In genomic region chr9:35508234-35508633, GRCm38 (mm10) we compare ENCODE assay signal across 9 mouse cellular contexts. TPM values are rescaled to one million over a fixed set of nuclear protein-coding genes. Genes with fewer than 3 reads are reported as not detected.
DNase-seq lines count a peak whose midpoint lies in the region; ATAC-seq lines count a peak whose summit lies in the region.
"Had no signal": no experiment of that assay in that cellular context is flagged by ENCODE, and none has a peak within 500 bp of the region (broad histone marks: within the 10 kb centered on the region; RNA-seq: fewer than 3 reads in every experiment).

No protein-coding gene starts in this region.

- H3K27ac ChIP-seq in hindbrain, embryonic 13.5 days: no peak overlapping the region; the same call in 1 of the 2 replicates
- no peak overlapping the region for H3K27ac ChIP-seq in hindbrain, embryonic 11.5 days (ENCODE audit: low read depth, low read length)
- H3K27ac ChIP-seq in embryonic facial prominence, embryonic 13.5 days: peak overlapping the region; percentile 77
- peak overlapping the region; percentile 84 to 87 for H3K27ac ChIP-seq in heart, embryonic 14.5 days (replicated peaks in 1 of 2; ENCODE audit: control insufficient read depth in 1 of 2, insufficient read depth in 1 of 2, low read depth in 2 of 2, low read length in 2 of 2)
- H3K27ac ChIP-seq: macrophage had no signal

- WGBS in hindbrain, embryonic 13.5 days: 64% methylated on average over 8 of the region's 8 CpGs
- WGBS in hindbrain, embryonic 11.5 days: 65% methylated on average over 8 of the region's 8 CpGs
- 29% methylated on average over 8 of the region's 8 CpGs for WGBS in embryonic facial prominence, embryonic 13.5 days
- WGBS in heart, embryonic 14.5 days: 18% methylated on average over 8 of the region's 8 CpGs

- no peak overlapping the region for H3K4me3 ChIP-seq in hindbrain, embryonic 13.5 days
- H3K4me3 ChIP-seq in hindbrain, embryonic 11.5 days (ENCODE audit: low read depth, low read length): no peak overlapping the region
- H3K4me3 ChIP-seq in embryonic facial prominence, embryonic 13.5 days: no peak overlapping the region
- H3K4me3 ChIP-seq in heart, embryonic 14.5 days (ENCODE audit: control insufficient read depth in 1 of 2, insufficient read depth in 1 of 2, low read depth in 1 of 2, low read length in 2 of 2): no peak overlapping the region

- intact Hi-C loops in left cerebral cortex, postnatal 4 days (cut with DNase I): no loop called here

- H3K4me1 ChIP-seq in hindbrain, embryonic 13.5 days (replicated peaks): peaks cover 5% of the 10 kb centered on the region; the same call in 1 of the 2 replicates
- no peaks in the 10 kb centered on the region for H3K4me1 ChIP-seq in hindbrain, embryonic 11.5 days (replicated peaks; ENCODE audit: control insufficient read depth, insufficient read depth, low read length)
- peaks cover 14% of the 10 kb centered on the region for H3K4me1 ChIP-seq in embryonic facial prominence, embryonic 13.5 days
- H3K4me1 ChIP-seq in heart, embryonic 14.5 days (ENCODE audit: control insufficient read depth in 2 of 2, insufficient read depth in 2 of 2, low read length in 2 of 2): peaks cover 14 to 27% of the 10 kb centered on the region in 2 experiments

- peaks cover 10% of the 10 kb centered on the region; the same call in 1 of the 2 replicates for H3K27me3 ChIP-seq in hindbrain, embryonic 13.5 days
- no peaks in the 10 kb centered on the region for H3K27me3 ChIP-seq in hindbrain, embryonic 11.5 days (ENCODE audit: control insufficient read depth, insufficient read depth, low read length)
- H3K27me3 ChIP-seq in embryonic facial prominence, embryonic 13.5 days: peaks cover 2% of the 10 kb centered on the region; the same call in 1 of the 2 replicates
- no peaks in the 10 kb centered on the region for H3K27me3 ChIP-seq in heart, embryonic 14.5 days (ENCODE audit: control insufficient read depth, insufficient read depth, low read length)

- peaks cover 9% of the 10 kb centered on the region for H3K36me3 ChIP-seq in hindbrain, embryonic 13.5 days
- H3K36me3 ChIP-seq in hindbrain, embryonic 11.5 days (ENCODE audit: control insufficient read depth, insufficient read depth, low read length): no peaks in the 10 kb centered on the region
- peaks cover 27% of the 10 kb centered on the region for H3K36me3 ChIP-seq in embryonic facial prominence, embryonic 13.5 days
- peaks cover 21% of the 10 kb centered on the region for H3K36me3 ChIP-seq in heart, embryonic 14.5 days (ENCODE audit: control insufficient read depth, insufficient read depth, low read length)

- H3K4me2 ChIP-seq in hindbrain, embryonic 13.5 days: no peak overlapping the region
- H3K4me2 ChIP-seq in hindbrain, embryonic 11.5 days (replicated peaks; ENCODE audit: low read depth, low read length): no peak overlapping the region
- H3K4me2 ChIP-seq in embryonic facial prominence, embryonic 13.5 days: no peak overlapping the region
- peak overlapping the region; percentile 24 for H3K4me2 ChIP-seq in heart, embryonic 14.5 days (ENCODE audit: low read length)

- no peak for DNase-seq in hindbrain, embryonic 11.5 days (ENCODE audit: low spot score)
- DNase-seq in left cerebral cortex, postnatal 4 days: peak; percentile 57
- DNase-seq in ovary, postnatal 36 days (ENCODE audit: low spot score): peak; percentile 33
- no peak for DNase-seq in thymus, postnatal 14 days

- ATAC-seq in hindbrain, embryonic 13.5 days (ENCODE audit: low FRiP score): 0 out of 2 replicates have a peak, but pooled peaks have one; percentile 41
- ATAC-seq in hindbrain, embryonic 11.5 days (ENCODE audit: low FRiP score): no peak
- peak; percentile 69; the same call in 1 of the 2 replicates for ATAC-seq in embryonic facial prominence, embryonic 13.5 days (ENCODE audit: insufficient number of reproducible peaks, insufficient read depth, low FRiP score, low TSS enrichment, low read depth)
- ATAC-seq in heart, embryonic 14.5 days (ENCODE audit: insufficient number of reproducible peaks, insufficient read depth, low FRiP score, low read depth): peak; percentile 86
- no peak for ATAC-seq in erythroblast, adult 5-6 weeks (replicated peaks; ENCODE audit: low FRiP score, poor library complexity, severe bottlenecking)

- H3K9me3 ChIP-seq in hindbrain, embryonic 13.5 days: no peaks in the 10 kb centered on the region
- no peaks in the 10 kb centered on the region for H3K9me3 ChIP-seq in hindbrain, embryonic 11.5 days (ENCODE audit: control insufficient read depth, low read length)
- H3K9me3 ChIP-seq in embryonic facial prominence, embryonic 13.5 days: no peaks in the 10 kb centered on the region
- no peaks in the 10 kb centered on the region for H3K9me3 ChIP-seq in heart, embryonic 14.5 days (ENCODE audit: control insufficient read depth, low read length)

- H3K9ac ChIP-seq in hindbrain, embryonic 13.5 days: no peak overlapping the region
- H3K9ac ChIP-seq in hindbrain, embryonic 11.5 days (ENCODE audit: low read depth, low read length): no peak overlapping the region
- no peak overlapping the region for H3K9ac ChIP-seq in embryonic facial prominence, embryonic 13.5 days
- no peak overlapping the region for H3K9ac ChIP-seq in heart, embryonic 14.5 days (ENCODE audit: low read length)

RNA-seq across cellular contexts. Expression of gene Gm1113, which starts 9.8 kb away (rescaled TPM):
- polyA plus RNA-seq in hindbrain, embryonic 13.5 days (2015; fragmentation: Nextera tagmentation; extraction: Ambion mirVana): not detected in 2 replicates
- polyA plus RNA-seq in hindbrain, embryonic 11.5 days (2014; fragmentation: Nextera tagmentation; extraction: Ambion mirVana): not detected in 2 replicates
- polyA plus RNA-seq in embryonic facial prominence, embryonic 13.5 days (2015; fragmentation: Nextera tagmentation; extraction: Ambion mirVana): not detected in 2 replicates
- not detected in 2 replicates for polyA plus RNA-seq in heart, embryonic 14.5 days (2014; fragmentation: Nextera tagmentation; extraction: Ambion mirVana)
- not detected for total RNA-seq in left cerebral cortex, postnatal 4 days (2021)
- not detected in 2 replicates for total RNA-seq in erythroblast, adult 5-6 weeks (2015; ENCODE audit: low replicate concordance)
- total RNA-seq in erythroblast, adult 5-6 weeks (2017; ENCODE audit: low replicate concordance): not detected in 2 replicates
- polyA plus RNA-seq: macrophage had no signal

RNA-seq across cellular contexts. Expression of gene Ddx25, which starts 50.1 kb away (rescaled TPM):
- 23.5 and 24.1 TPM in 2 replicates for polyA plus RNA-seq in hindbrain, embryonic 13.5 days (2015; fragmentation: Nextera tagmentation; extraction: Ambion mirVana)
- 9.7 and 10.0 TPM in 2 replicates for polyA plus RNA-seq in hindbrain, embryonic 11.5 days (2014; fragmentation: Nextera tagmentation; extraction: Ambion mirVana)
- 4.3 and 4.6 TPM in 2 replicates for polyA plus RNA-seq in embryonic facial prominence, embryonic 13.5 days (2015; fragmentation: Nextera tagmentation; extraction: Ambion mirVana)
- 0.73 and 0.89 TPM in 2 replicates for polyA plus RNA-seq in heart, embryonic 14.5 days (2014; fragmentation: Nextera tagmentation; extraction: Ambion mirVana)
- total RNA-seq in left cerebral cortex, postnatal 4 days (2021): 10 to 100 TPM; 17.7 to 19.0 TPM
- total RNA-seq in erythroblast, adult 5-6 weeks (2015; ENCODE audit: low replicate concordance): 0.21 TPM in 1 of 2 replicates, not detected in the other
- total RNA-seq in erythroblast, adult 5-6 weeks (2017; ENCODE audit: low replicate concordance): not detected in 2 replicates
- polyA plus RNA-seq: macrophage had no signal

RNA-seq across cellular contexts. Expression of gene Pus3, which starts 50.2 kb away (rescaled TPM):
- 15.1 and 18.1 TPM in 2 replicates for polyA plus RNA-seq in hindbrain, embryonic 13.5 days (2015; fragmentation: Nextera tagmentation; extraction: Ambion mirVana)
- 19.6 and 25.5 TPM in 2 replicates for polyA plus RNA-seq in hindbrain, embryonic 11.5 days (2014; fragmentation: Nextera tagmentation; extraction: Ambion mirVana)
- polyA plus RNA-seq in embryonic facial prominence, embryonic 13.5 days (2015; fragmentation: Nextera tagmentation; extraction: Ambion mirVana): 23.3 and 24.0 TPM in 2 replicates
- 13.8 and 14.4 TPM in 2 replicates for polyA plus RNA-seq in heart, embryonic 14.5 days (2014; fragmentation: Nextera tagmentation; extraction: Ambion mirVana)
- total RNA-seq in left cerebral cortex, postnatal 4 days (2021): 10 to 100 TPM; 14.4 to 14.5 TPM
- total RNA-seq in erythroblast, adult 5-6 weeks (2015; ENCODE audit: low replicate concordance): 1.5 and 9.4 TPM in 2 replicates
- total RNA-seq in erythroblast, adult 5-6 weeks (2017; ENCODE audit: low replicate concordance): 3.4 and 6.0 TPM in 2 replicates

Comparison
In these comparisons a context has a peak if more than half of its experiments do, and no peak if none do; other contexts are left out.
1. ATAC-seq: peak in hindbrain, embryonic 13.5 days (single experiment), embryonic facial prominence, embryonic 13.5 days (single experiment) and heart, embryonic 14.5 days (single experiment); none in hindbrain, embryonic 11.5 days (single experiment) and erythroblast, adult 5-6 weeks (single experiment).
2. H3K27ac ChIP-seq: peak in embryonic facial prominence, embryonic 13.5 days (single experiment) and heart, embryonic 14.5 days (2 of 2); none in hindbrain, embryonic 13.5 days (single experiment) and hindbrain, embryonic 11.5 days (single experiment).
3. DNase-seq: peak in left cerebral cortex, postnatal 4 days (single experiment) and ovary, postnatal 36 days (single experiment); none in hindbrain, embryonic 11.5 days (single experiment) and thymus, postnatal 14 days (single experiment).